In the genomic region with DNA sequence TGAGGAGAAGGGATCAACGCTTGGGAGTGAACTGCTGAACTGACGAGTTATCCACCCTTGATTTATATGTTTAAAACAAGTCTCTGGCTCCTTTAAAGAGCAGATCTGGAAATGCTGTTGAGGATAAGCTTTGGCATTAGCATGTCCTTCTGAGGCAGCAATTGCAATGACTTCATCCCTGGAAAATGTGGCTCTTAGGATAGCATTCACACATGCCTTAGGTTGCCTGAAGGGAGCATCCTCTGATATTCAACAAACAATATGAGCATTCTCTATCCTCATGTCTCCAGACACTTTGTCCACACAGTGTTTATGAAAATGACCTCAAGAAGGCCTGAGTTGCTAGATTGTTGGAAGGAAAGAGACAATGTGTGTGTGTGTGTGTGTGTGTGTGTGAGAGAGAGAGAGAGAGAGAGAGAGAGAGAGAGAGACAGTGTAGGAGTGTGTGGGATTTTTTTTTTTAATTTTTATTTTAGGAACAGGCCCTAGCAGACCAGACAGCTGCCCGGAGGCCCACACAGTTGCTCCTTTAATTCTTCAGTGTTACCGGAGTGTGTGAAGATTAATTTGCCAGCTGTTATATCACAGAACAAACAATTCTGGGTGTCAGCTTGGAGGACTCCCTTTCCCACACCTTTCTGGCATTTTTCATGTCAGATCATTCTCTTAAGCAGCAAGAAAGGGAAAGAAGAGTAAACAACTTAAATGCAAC, we compare ENCODE assay signal across 23 mouse cellular contexts.
A peak's percentile ranks its signal among the peaks of the same experiment; 100 is the strongest.
DNase-seq lines count a peak whose midpoint lies in the region; ATAC-seq and TF ChIP-seq lines count a peak whose summit lies in the region.
"Had no signal": no experiment of that assay in that cellular context is flagged by ENCODE, and none has a peak within 500 bp of the region (broad histone marks: within the 10 kb centered on the region; RNA-seq: fewer than 3 reads in every experiment).

No protein-coding gene starts in this region.

- H3K27me3 ChIP-seq in stomach, embryonic 16.5 days (ENCODE audit: control insufficient read depth, insufficient read depth, low read length), result no peaks in the 10 kb centered on the region
- no peaks in the 10 kb centered on the region for H3K27me3 ChIP-seq in stomach, postnatal 0 days (ENCODE audit: control insufficient read depth, insufficient read depth, low read length)
- H3K27me3 ChIP-seq: embryonic facial prominence, embryonic 12.5 days; kidney, embryonic 15.5 days; neural tube, embryonic 13.5 days had no signal

- WGBS in stomach, embryonic 16.5 days, result 30% methylated on average over 4 of the region's 4 CpGs
- 32% methylated on average over 4 of the region's 4 CpGs for WGBS in stomach, postnatal 0 days

- no peak overlapping the region for H3K4me3 ChIP-seq in gastrocnemius, adult 2 months
- no peak overlapping the region for H3K4me3 ChIP-seq in stomach, embryonic 16.5 days (replicated peaks; ENCODE audit: low read length)
- no peak overlapping the region for H3K4me3 ChIP-seq in stomach, postnatal 0 days (ENCODE audit: low read depth, low read length)
- H3K4me3 ChIP-seq: embryonic facial prominence, embryonic 12.5 days; hindbrain, embryonic 10.5 days; kidney, embryonic 15.5 days; layer of hippocampus, adult 2 months; left cerebral cortex, adult 2 months; neural tube, embryonic 13.5 days had no signal

- peak; percentile 53; the same call in 1 of the 2 replicates for ATAC-seq in stomach, embryonic 16.5 days (ENCODE audit: insufficient read depth, low FRiP score)
- ATAC-seq in stomach, postnatal 0 days (ENCODE audit: low FRiP score, low TSS enrichment), result no peak
- ATAC-seq: inflammation-experienced regulatory T-cells, adult 6 months had no signal

- intact Hi-C loops in gastrocnemius, adult 2 months (cut with DNase I), result no loop called here
- intact Hi-C loops in heart, postnatal 10 days (cut with DNase I), result no loop called here

- H3K9me3 ChIP-seq in stomach, embryonic 16.5 days (replicated peaks; ENCODE audit: control insufficient read depth, low read length), result no peaks in the 10 kb centered on the region
- H3K9me3 ChIP-seq in stomach, postnatal 0 days (ENCODE audit: control insufficient read depth, low read length), result no peaks in the 10 kb centered on the region
- H3K9me3 ChIP-seq: embryonic facial prominence, embryonic 12.5 days; hindbrain, embryonic 10.5 days; kidney, embryonic 15.5 days; neural tube, embryonic 13.5 days had no signal

- no peak overlapping the region for H3K4me2 ChIP-seq in stomach, embryonic 16.5 days (ENCODE audit: low read depth, low read length)
- H3K4me2 ChIP-seq in stomach, postnatal 0 days (replicated peaks; ENCODE audit: low read depth), result no peak overlapping the region
- H3K4me2 ChIP-seq: embryonic facial prominence, embryonic 12.5 days; kidney, embryonic 15.5 days; midbrain, embryonic 11.5 days; neural tube, embryonic 13.5 days had no signal

- H3K27ac ChIP-seq in gastrocnemius, adult 2 months, result peak overlapping the region; percentile 54
- H3K27ac ChIP-seq in stomach, embryonic 16.5 days (ENCODE audit: low read length), result no peak overlapping the region
- no peak overlapping the region for H3K27ac ChIP-seq in stomach, postnatal 0 days (replicated peaks)
- H3K27ac ChIP-seq: embryonic facial prominence, embryonic 12.5 days; hindbrain, embryonic 10.5 days; kidney, embryonic 15.5 days; layer of hippocampus, adult 2 months; left cerebral cortex, adult 2 months; liver, embryonic 14.5 days; neural tube, embryonic 13.5 days had no signal

- no peak overlapping the region for H3K9ac ChIP-seq in stomach, embryonic 16.5 days (ENCODE audit: low read length)
- no peak overlapping the region for H3K9ac ChIP-seq in stomach, postnatal 0 days (ENCODE audit: low read length)
- H3K9ac ChIP-seq: embryonic facial prominence, embryonic 12.5 days; kidney, embryonic 15.5 days; liver, embryonic 14.5 days; neural tube, embryonic 13.5 days had no signal

- H3K4me1 ChIP-seq in stomach, embryonic 16.5 days (ENCODE audit: control insufficient read depth, insufficient read depth, low read length), result no peaks in the 10 kb centered on the region
- H3K4me1 ChIP-seq in stomach, postnatal 0 days (replicated peaks; ENCODE audit: control insufficient read depth, insufficient read depth), result no peaks in the 10 kb centered on the region
- H3K4me1 ChIP-seq: embryonic facial prominence, embryonic 12.5 days; hindbrain, embryonic 10.5 days; kidney, embryonic 15.5 days; neural tube, embryonic 13.5 days had no signal

- no peaks in the 10 kb centered on the region for H3K36me3 ChIP-seq in stomach, embryonic 16.5 days (ENCODE audit: control insufficient read depth, insufficient read depth, low read length)
- H3K36me3 ChIP-seq in stomach, postnatal 0 days (ENCODE audit: control insufficient read depth, insufficient read depth, low read length), result no peaks in the 10 kb centered on the region
- H3K36me3 ChIP-seq: embryonic facial prominence, embryonic 12.5 days; hindbrain, embryonic 10.5 days; kidney, embryonic 15.5 days; neural tube, embryonic 13.5 days had no signal

- DNase-seq in gastrocnemius, adult 2 months, result no peak
- DNase-seq in gastrocnemius, adult 8-10 months (ENCODE audit: low spot score in 2 of 2), result no peak
- DNase-seq in heart, postnatal 10 days, result peak; percentile 10 to 12
- DNase-seq in heart, adult 11 months, result no peak
- no peak for DNase-seq in stomach, postnatal 0 days (ENCODE audit: low spot score)
- no peak for DNase-seq in cerebellum, postnatal 36 days
- DNase-seq: adrenal gland, adult 8-10 months; cerebellum, adult 11-12 months; cerebellum, postnatal 25 days; gastrocnemius, postnatal 25 days; lung, postnatal 4 days; right cerebral cortex, postnatal 14 days; thymus, postnatal 25 days had no signal

- TF ChIP-seq CTCF in gastrocnemius, adult 2 months (IDR thresholded peaks at IDR 0.05), result no peak
- no peak for TF ChIP-seq CTCF in stomach, postnatal 0 days (IDR thresholded peaks at IDR 0.05; ENCODE audit: low read depth)

- TF ChIP-seq EP300 in stomach, postnatal 0 days (optimal IDR thresholded peaks at IDR 0.05), result no peak

Comparison
In these comparisons a context has a peak if more than half of its experiments do, and no peak if none do; other contexts are left out.
1. DNase-seq: peak in heart, postnatal 10 days (2 of 2); none in gastrocnemius, adult 2 months (single experiment), gastrocnemius, adult 8-10 months (0 of 2), heart, adult 11 months (single experiment), stomach, postnatal 0 days (single experiment) and cerebellum, postnatal 36 days (0 of 2).